Mouse (Mus musculus) limb, embryonic 10.5 days (tissue): ENCODE measurements at regions not wholly inside any gene's neighbourhood (a gene's known extent, or its start where the extent isn't known, plus 50 kb on each side); places are given as distances from the start of the nearest gene placed in this dataset.
"Not testable (repeated sequence)": the region's sequence is repeated elsewhere in the genome, so short reads cannot be mapped to it uniquely, and the experiment has no call there.

ENCODE experiments used
- DNase-seq: peaks from one replicate; pipeline ENCODE4 v3.0.0-alpha.2; 2017; ENCODE audit warnings: low spot score
- H3K27ac ChIP-seq: fragments of 300-500 bp; sonication (generic); 2 replicates; pipeline ENCODE4 v1.5.1; 2016; ENCODE audit warnings: mild to moderate bottlenecking
- H3K27me3 ChIP-seq: fragments of 300-500 bp; sonication (generic); 2 replicates; pipeline ENCODE4 v1.6.1; 2016; ENCODE audit warnings: low read depth, mild to moderate bottlenecking; ENCODE audit not compliant: poor library complexity, severe bottlenecking
- H3K36me3 ChIP-seq: fragments of 300-500 bp; sonication (generic); 2 replicates; pipeline ENCODE4 v1.6.1; 2016; ENCODE audit warnings: mild to moderate bottlenecking, moderate library complexity
- H3K4me1 ChIP-seq: fragments of 300-500 bp; sonication (generic); 2 replicates; pipeline ENCODE4 v1.6.1; 2016
- H3K4me3 ChIP-seq: fragments of 300-500 bp; sonication (generic); 2 replicates; pipeline ENCODE4 v1.5.1; 2016; ENCODE audit warnings: mild to moderate bottlenecking, moderate library complexity
- H3K9me3 ChIP-seq: fragments of 300-500 bp; sonication (generic); replicated peaks from 2 replicates; pipeline ENCODE4 v1.6.1; 2016; ENCODE audit warnings: mild to moderate bottlenecking
- WGBS: fragments of 180-500 bp; shearing (Covaris S2); methylation state at CpG from one replicate; pipeline ENCODE4 v1.1.7; 2016; 5-methylcytosine and 5-hydroxymethylcytosine counted together

- no peaks in the 10 kb centered on the region for H3K4me1 ChIP-seq
- no peaks in the 10 kb centered on the region for H3K36me3 ChIP-seq
- no peaks in the 10 kb centered on the region for H3K27me3 ChIP-seq
- no peak overlapping the region for H3K4me3 ChIP-seq
- no peaks in the 10 kb centered on the region for H3K9me3 ChIP-seq
- H3K27ac ChIP-seq, result no peak overlapping the region
- no peak for DNase-seq
- 80% methylated on average over 3 of the region's 3 CpGs for WGBS
These were observed 257.1 kb upstream of the Pik3r1 start for GRCm38 (mm10) chr13:102025138-102025537.

GRCm38 (mm10) chr13:102025547-102025946 is 257.5 kb upstream of the Pik3r1 start:
- WGBS, result 85% methylated on average over 2 of the region's 2 CpGs
- not testable (repeated sequence) for H3K4me3 ChIP-seq, H3K27me3 ChIP-seq, H3K9me3 ChIP-seq, H3K27ac ChIP-seq, H3K4me1 ChIP-seq, DNase-seq, H3K36me3 ChIP-seq

- 92% methylated on average over 4 of the region's 4 CpGs for WGBS
These were observed 263.4 kb upstream of the Pik3r1 start for GRCm38 (mm10) chr13:102031416-102031815.

GRCm38 (mm10) chr13:102034484-102034883 is 266.5 kb upstream of the Pik3r1 start:
- no peak for DNase-seq
- Histone ChIP-seq H3K4me3 (no peak overlapping the region), H3K27ac (no peak overlapping the region), H3K27me3 (no peaks in the 10 kb centered on the region), H3K36me3 (no peaks in the 10 kb centered on the region), H3K4me1 (no peaks in the 10 kb centered on the region), H3K9me3 (no peaks in the 10 kb centered on the region)
- 72% methylated on average over 4 of the region's 4 CpGs for WGBS

More at GRCm38 (mm10) chr13:102031416-102031815, 263.4 kb upstream of the Pik3r1 start:
- H3K27me3 ChIP-seq, result no peaks in the 10 kb centered on the region
- no peaks in the 10 kb centered on the region for H3K36me3 ChIP-seq
- no peak overlapping the region for H3K27ac ChIP-seq
- no peak for DNase-seq
- H3K9me3 ChIP-seq, result no peaks in the 10 kb centered on the region
- no peak overlapping the region for H3K4me3 ChIP-seq
- H3K4me1 ChIP-seq, result no peaks in the 10 kb centered on the region

- H3K9me3 ChIP-seq, result no peaks in the 10 kb centered on the region
- 83% methylated on average over 5 of the region's 5 CpGs for WGBS
- no peak overlapping the region for H3K27ac ChIP-seq
- no peaks in the 10 kb centered on the region for H3K27me3 ChIP-seq
- H3K4me3 ChIP-seq, result no peak overlapping the region
- H3K36me3 ChIP-seq, result no peaks in the 10 kb centered on the region
- no peaks in the 10 kb centered on the region for H3K4me1 ChIP-seq
- no peak for DNase-seq
These were observed 268.0 kb upstream of the Pik3r1 start for GRCm38 (mm10) chr13:102036001-102036400.

- no peak for DNase-seq
- no peak overlapping the region for H3K4me3 ChIP-seq
These were observed 269.0 kb upstream of the Pik3r1 start for GRCm38 (mm10) chr13:102036819-102037624.

GRCm38 (mm10) chr13:102060213-102060612 is 292.2 kb upstream of the Pik3r1 start:
- H3K27me3 ChIP-seq, result peaks cover 6% of the 10 kb centered on the region; the same call in 1 of the 2 replicates
- H3K36me3 ChIP-seq, result no peaks in the 10 kb centered on the region
- H3K4me1 ChIP-seq, result peaks cover 8% of the 10 kb centered on the region
- no peak overlapping the region for H3K4me3 ChIP-seq
- WGBS, result 92% methylated on average over 3 of the region's 3 CpGs
- no peaks in the 10 kb centered on the region for H3K9me3 ChIP-seq
- no peak for DNase-seq
- no peak overlapping the region for H3K27ac ChIP-seq

More at GRCm38 (mm10) chr13:102036819-102037624, 269.0 kb upstream of the Pik3r1 start:
- whole genome bisulfite sequencing, result 89% methylated on average over 7 of the region's 7 CpGs
- no peaks in the 10 kb centered on the region for H3K9me3 ChIP-seq
- no peaks in the 10 kb centered on the region for H3K4me1 ChIP-seq
- no peaks in the 10 kb centered on the region for H3K27me3 ChIP-seq
- no peaks in the 10 kb centered on the region for H3K36me3 ChIP-seq
- no peak overlapping the region for H3K27ac ChIP-seq

GRCm38 (mm10) chr13:102064590-102065273 is 296.7 kb upstream of the Pik3r1 start:
- WGBS, result 25% methylated on average over 7 of the region's 7 CpGs
- peaks cover 11% of the 10 kb centered on the region for H3K4me1 ChIP-seq
- H3K27ac ChIP-seq, result no peak overlapping the region
- no peak overlapping the region for H3K4me3 ChIP-seq
- no peaks in the 10 kb centered on the region for H3K36me3 ChIP-seq
- H3K9me3 ChIP-seq, result no peaks in the 10 kb centered on the region
- peaks cover 6% of the 10 kb centered on the region; the same call in 1 of the 2 replicates for H3K27me3 ChIP-seq
- no peak for DNase-seq

- no peaks in the 10 kb centered on the region for H3K9me3 ChIP-seq
- DNase-seq, result no peak
- peaks cover 11% of the 10 kb centered on the region for H3K4me1 ChIP-seq
- H3K27me3 ChIP-seq, result peaks cover 6% of the 10 kb centered on the region; the same call in 1 of the 2 replicates
- H3K4me3 ChIP-seq, result no peak overlapping the region
- H3K27ac ChIP-seq, result no peak overlapping the region
- H3K36me3 ChIP-seq, result no peaks in the 10 kb centered on the region
- WGBS, result 64% methylated on average over 5 of the region's 5 CpGs
These were observed 297.2 kb upstream of the Pik3r1 start for GRCm38 (mm10) chr13:102065274-102065640.

- no peak for DNase-seq
- Histone ChIP-seq H3K36me3 (no peaks in the 10 kb centered on the region), H3K27me3 (peaks cover 6% of the 10 kb centered on the region; the same call in 1 of the 2 replicates), H3K27ac (no peak overlapping the region), H3K4me3 (no peak overlapping the region), H3K4me1 (peaks cover 14% of the 10 kb centered on the region), H3K9me3 (no peaks in the 10 kb centered on the region)
- 79% methylated on average over 5 of the region's 5 CpGs for WGBS
These were observed 297.8 kb upstream of the Pik3r1 start for GRCm38 (mm10) chr13:102065796-102066195.

- no peak overlapping the region for H3K4me3 ChIP-seq
- H3K4me1 ChIP-seq, result peaks cover 7% of the 10 kb centered on the region
- no peak for DNase-seq
- 43% methylated on average over 3 of the region's 3 CpGs for WGBS
- H3K36me3 ChIP-seq, result no peaks in the 10 kb centered on the region
- no peaks in the 10 kb centered on the region for H3K27me3 ChIP-seq
- H3K9me3 ChIP-seq, result no peaks in the 10 kb centered on the region
- no peak overlapping the region for H3K27ac ChIP-seq
These were observed 302.7 kb upstream of the Pik3r1 start for GRCm38 (mm10) chr13:102070740-102071139.

GRCm38 (mm10) chr13:102072366-102072765 is 304.3 kb upstream of the Pik3r1 start:
- Histone ChIP-seq H3K4me1 (peaks cover 5% of the 10 kb centered on the region), H3K27ac (no peak overlapping the region), H3K27me3 (no peaks in the 10 kb centered on the region), H3K4me3 (no peak overlapping the region), H3K36me3 (no peaks in the 10 kb centered on the region), H3K9me3 (no peaks in the 10 kb centered on the region)
- no peak for DNase-seq
- WGBS, result 87% methylated on average over 4 of the region's 4 CpGs

GRCm38 (mm10) chr13:102087766-102088165 is 319.7 kb upstream of the Pik3r1 start:
- H3K36me3 ChIP-seq, result no peaks in the 10 kb centered on the region
- 77% methylated on average over 1 of the region's 1 CpGs for WGBS

More at GRCm38 (mm10) chr13:102087766-102088165, 319.7 kb upstream of the Pik3r1 start:
- no peaks in the 10 kb centered on the region for H3K9me3 ChIP-seq
- H3K27ac ChIP-seq, result no peak overlapping the region
- peaks cover 11% of the 10 kb centered on the region for H3K4me1 ChIP-seq
- no peak for DNase-seq
- H3K27me3 ChIP-seq, result no peaks in the 10 kb centered on the region
- H3K4me3 ChIP-seq, result no peak overlapping the region
